Mouse (Mus musculus) C2C12 (cell line): ENCODE data around the gene Cacul1. TPM values are rescaled to one million over a fixed set of nuclear protein-coding genes. Genes with fewer than 3 reads are reported as not detected.

ENCODE experiments used
- H3K27me3 ChIP-seq: one replicate; pipeline ENCODE4 v1.6.1; 2011; ENCODE audit not compliant: control insufficient read depth, insufficient read depth, insufficient read length
- H3K36me3 ChIP-seq: one replicate; pipeline ENCODE4 v1.6.1; 2011; ENCODE audit not compliant: control insufficient read depth, insufficient read depth
- H3K4me3 ChIP-seq: one replicate; pipeline ENCODE4 v1.5.1; 2011; ENCODE audit warnings: mild to moderate bottlenecking, control low read depth; ENCODE audit not compliant: poor library complexity, insufficient read depth, severe bottlenecking
- H3K79me2 ChIP-seq: one replicate; pipeline ENCODE4 v1.6.1; 2011; ENCODE audit not compliant: control insufficient read depth, insufficient read depth
- H3K79me3 ChIP-seq: one replicate; pipeline ENCODE4 v1.6.1; 2011; ENCODE audit warnings: low read depth, control low read depth
- H3ac ChIP-seq: one replicate; pipeline ENCODE3; 2011; ENCODE audit warnings: low read depth; ENCODE audit not compliant: control insufficient read depth, insufficient read length
- CEBPB ChIP-seq: IDR thresholded peaks from one replicate; pipeline ENCODE4 v1.6.1; 2011; ENCODE audit warnings: low read depth, mild to moderate bottlenecking, control low read depth, moderate library complexity
- CTCF ChIP-seq: IDR thresholded peaks from one replicate; pipeline ENCODE4 v1.5.1; 2011; ENCODE audit not compliant: control insufficient read depth, insufficient read depth, insufficient read length
- FOSL1 ChIP-seq: IDR thresholded peaks from one replicate; pipeline ENCODE4 v1.8.0; 2011; ENCODE audit warnings: mild to moderate bottlenecking, low read length; ENCODE audit not compliant: poor library complexity, insufficient read depth, severe bottlenecking
- MAX ChIP-seq: IDR thresholded peaks from one replicate; pipeline ENCODE4 v1.6.1; 2011; ENCODE audit warnings: mild to moderate bottlenecking, control low read depth
- MYOD1 ChIP-seq: IDR thresholded peaks from one replicate; pipeline ENCODE4 v1.6.1; 2011; ENCODE audit warnings: low read depth; ENCODE audit not compliant: control insufficient read depth, insufficient read length
- MYOG ChIP-seq: IDR thresholded peaks from one replicate; pipeline ENCODE4 v1.6.1; 2011; ENCODE audit not compliant: control insufficient read depth, insufficient read length; ENCODE audit errors: extremely low read depth
- USF1 ChIP-seq: IDR thresholded peaks from one replicate; pipeline ENCODE4 v1.6.1; 2011; ENCODE audit warnings: low read depth, mild to moderate bottlenecking, control low read depth, moderate library complexity
- polyA plus RNA-seq: library from polyadenylated mRNA; unstranded; fragments of >200 nt; fragmentation: generic; extraction: Trizol; gene quantifications from one replicate; pipeline ENCODE4 v1.2.1, GENCODE M21; 2012; ENCODE audit warnings: missing spikeins

The Cacul1 gene
- polyA plus RNA-seq, 1 experiment: 11.2 TPM

GRCm38 (mm10) chr19:60526876-60527275 is 53.9 kb downstream of the Cacul1 start:
- H3K4me3 ChIP-seq: no peak overlapping the region
- no peaks in the 10 kb centered on the region for H3K79me2 ChIP-seq
- TF ChIP-seq CEBPB: no peak
- TF ChIP-seq MAX: no peak
- no peak for TF ChIP-seq USF1
- no peak for TF ChIP-seq MYOD1
- TF ChIP-seq CTCF: no peak
- TF ChIP-seq FOSL1: no peak
- no peak for TF ChIP-seq MYOG

GRCm38 (mm10) chr19:60525086-60525485 is 55.7 kb downstream of the Cacul1 start:
- Histone ChIP-seq H3ac (no peak overlapping the region), H3K79me3 (no peaks in the 10 kb centered on the region), H3K27me3 (no peaks in the 10 kb centered on the region), H3K4me3 (no peak overlapping the region), H3K36me3 (peaks cover 29% of the 10 kb centered on the region), H3K79me2 (no peaks in the 10 kb centered on the region)
- TF ChIP-seq MYOD1 (no peak), CTCF (no peak), MAX (no peak), USF1 (no peak), MYOG (no peak), FOSL1 (no peak), CEBPB (no peak)

More at GRCm38 (mm10) chr19:60526876-60527275, 53.9 kb downstream of the Cacul1 start:
- Histone ChIP-seq H3ac (no peak overlapping the region), H3K79me3 (no peaks in the 10 kb centered on the region), H3K27me3 (no peaks in the 10 kb centered on the region), H3K36me3 (peaks cover 35% of the 10 kb centered on the region)

GRCm38 (mm10) chr19:60524678-60525077 is 56.1 kb downstream of the Cacul1 start:
- Histone ChIP-seq H3ac (no peak overlapping the region), H3K36me3 (peaks cover 26% of the 10 kb centered on the region), H3K79me2 (no peaks in the 10 kb centered on the region), H3K27me3 (no peaks in the 10 kb centered on the region), H3K79me3 (no peaks in the 10 kb centered on the region), H3K4me3 (no peak overlapping the region)
- TF ChIP-seq MYOG (no peak), CTCF (no peak), USF1 (no peak), MAX (no peak), MYOD1 (no peak), FOSL1 (no peak), CEBPB (no peak)

- Histone ChIP-seq H3ac (no peak overlapping the region), H3K27me3 (no peaks in the 10 kb centered on the region), H3K79me2 (no peaks in the 10 kb centered on the region), H3K4me3 (no peak overlapping the region), H3K36me3 (peaks cover 7% of the 10 kb centered on the region), H3K79me3 (no peaks in the 10 kb centered on the region)
- no peak for TF ChIP-seq CEBPB
- TF ChIP-seq USF1: no peak
These were observed 60.7 kb downstream of the Cacul1 start for GRCm38 (mm10) chr19:60520131-60520530.

GRCm38 (mm10) chr19:60515064-60515463 is 65.8 kb downstream of the Cacul1 start:
- H3K36me3 ChIP-seq: no peaks in the 10 kb centered on the region
- H3K79me3 ChIP-seq: no peaks in the 10 kb centered on the region
- no peak overlapping the region for H3ac ChIP-seq
- TF ChIP-seq MYOG (no peak), CTCF (no peak), MYOD1 (no peak), FOSL1 (no peak), CEBPB (no peak), MAX (no peak), USF1 (no peak)
- no peaks in the 10 kb centered on the region for H3K27me3 ChIP-seq
- H3K79me2 ChIP-seq: no peaks in the 10 kb centered on the region
- H3K4me3 ChIP-seq: no peak overlapping the region

GRCm38 (mm10) chr19:60513431-60513830 is 67.4 kb downstream of the Cacul1 start:
- Histone ChIP-seq H3K27me3 (no peaks in the 10 kb centered on the region), H3K79me3 (no peaks in the 10 kb centered on the region), H3K36me3 (no peaks in the 10 kb centered on the region), H3K4me3 (no peak overlapping the region), H3K79me2 (no peaks in the 10 kb centered on the region), H3ac (no peak overlapping the region)
- no peak for TF ChIP-seq MYOG
- TF ChIP-seq CTCF: no peak
- no peak for TF ChIP-seq CEBPB
- no peak for TF ChIP-seq MYOD1
- TF ChIP-seq FOSL1: no peak
- TF ChIP-seq USF1: no peak
- TF ChIP-seq MAX: no peak
